Mouse (Mus musculus): ENCODE data around the gene Grm1.
"Not testable (repeated sequence)": the region's sequence is repeated elsewhere in the genome, so short reads cannot be mapped to it uniquely, and the experiment has no call there.

The Grm1 gene

DNA sequence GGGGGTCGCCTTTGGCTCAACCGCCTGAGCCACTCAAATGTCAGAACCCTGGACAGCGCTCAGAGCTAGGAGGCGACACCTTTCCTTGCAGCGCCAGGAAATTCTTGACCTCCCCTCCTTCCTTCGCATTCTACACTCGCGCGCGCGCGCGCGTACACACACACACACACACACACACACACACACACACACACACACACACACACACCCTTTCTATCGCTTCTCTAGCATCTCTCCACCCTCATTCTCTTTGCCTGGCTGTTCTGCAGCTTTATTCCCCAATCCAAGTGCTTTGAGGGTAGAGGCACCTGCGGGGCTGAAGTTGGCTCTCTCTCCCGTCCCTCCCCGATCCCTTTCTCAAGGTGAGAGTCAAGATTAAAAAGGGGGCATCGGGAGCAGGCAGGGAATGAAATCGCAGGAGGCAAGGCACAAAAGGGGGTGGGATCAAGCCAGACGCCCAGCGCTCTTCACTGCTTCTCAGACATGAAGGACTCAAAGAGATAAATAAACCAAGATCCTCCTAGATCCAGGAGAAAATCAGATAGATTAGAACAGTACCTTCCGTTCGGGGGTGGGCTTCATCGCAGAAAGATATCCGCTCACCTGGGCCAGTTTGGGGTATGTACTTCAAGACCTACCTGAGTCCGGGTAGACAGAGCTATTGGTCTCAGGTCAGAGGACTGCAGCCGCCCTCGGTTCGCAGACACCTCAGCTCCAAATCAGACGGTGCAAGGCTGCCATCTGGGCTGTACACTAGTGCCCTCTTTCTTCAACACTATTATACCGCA is at the start of gene Grm1:
TSS of gene Grm1 (minus strand) at position 746 of the 788 bp plus-strand sequence.
- peak; percentile 73 for DNase-seq (ENCODE audit: low read depth, low spot score)

DNA sequence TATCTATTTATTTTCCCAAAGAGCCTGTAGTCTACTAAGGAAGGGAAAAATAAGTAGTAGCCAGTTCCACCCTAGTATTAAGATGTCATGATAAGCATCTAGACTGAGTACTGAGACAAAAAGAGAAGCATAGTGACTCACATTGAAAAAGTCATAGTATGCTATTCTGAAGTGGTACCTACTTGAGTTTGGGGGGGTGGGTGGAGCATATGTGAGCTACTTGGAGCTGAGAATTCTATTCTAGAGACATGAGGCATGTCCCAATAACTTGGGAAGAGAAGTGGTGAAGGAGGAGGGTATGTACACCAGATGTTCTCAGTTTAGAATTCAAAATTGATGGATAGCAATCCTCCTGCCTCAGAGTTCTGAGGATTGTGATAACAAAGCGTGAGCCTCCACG is 39.6 kb upstream of the Grm1 start:
- DNase-seq (ENCODE audit: low read depth, low spot score) = no peak

DNA sequence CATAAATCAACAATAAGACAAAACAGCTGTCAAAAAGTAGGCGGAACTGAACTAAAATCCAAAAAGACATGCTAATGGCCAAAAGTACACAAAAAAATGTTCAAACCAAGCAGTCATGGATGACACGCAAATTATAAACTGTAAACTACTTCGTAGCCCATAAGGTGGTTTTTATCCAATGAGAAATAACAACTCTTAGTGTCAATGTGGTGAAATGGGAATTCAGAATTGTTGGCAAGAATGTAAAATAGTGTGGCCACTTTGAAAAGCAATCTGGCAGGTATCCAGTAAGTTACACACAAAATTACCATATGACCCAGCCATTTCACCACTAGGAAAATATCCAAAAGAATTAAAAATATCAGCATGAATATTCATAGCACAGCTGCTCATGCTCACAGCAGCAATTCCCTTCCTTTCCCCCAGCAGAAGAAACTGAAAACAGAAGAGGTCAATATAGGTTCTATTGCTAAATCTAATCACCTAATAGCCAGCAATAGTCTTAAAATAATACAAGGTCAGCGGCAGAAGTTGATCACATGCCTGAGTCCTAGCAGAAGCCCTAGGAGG is 16.4 kb upstream of the Grm1 start:
- no peak for DNase-seq (ENCODE audit: low read depth, low spot score)

DNA sequence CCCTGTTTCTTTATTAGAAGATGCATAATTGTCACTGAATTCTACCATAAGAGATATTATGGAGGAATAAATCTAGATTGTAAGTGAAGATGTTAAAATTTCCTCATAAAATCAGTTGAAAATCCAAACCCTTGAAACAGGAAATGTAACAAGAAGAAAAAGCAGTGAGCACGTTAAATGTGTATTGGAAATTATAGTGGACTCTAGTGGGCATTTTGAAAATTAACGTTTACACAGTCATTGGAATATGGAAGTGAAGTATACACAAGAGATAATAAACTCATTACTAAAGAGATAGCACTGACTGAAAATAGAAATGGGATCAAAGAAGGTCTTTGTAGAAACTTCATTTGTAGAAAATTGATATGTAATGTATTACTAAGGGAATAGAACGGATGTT is 4.2 kb upstream of the Grm1 start:
- no peak for DNase-seq (ENCODE audit: low read depth, low spot score)

DNA sequence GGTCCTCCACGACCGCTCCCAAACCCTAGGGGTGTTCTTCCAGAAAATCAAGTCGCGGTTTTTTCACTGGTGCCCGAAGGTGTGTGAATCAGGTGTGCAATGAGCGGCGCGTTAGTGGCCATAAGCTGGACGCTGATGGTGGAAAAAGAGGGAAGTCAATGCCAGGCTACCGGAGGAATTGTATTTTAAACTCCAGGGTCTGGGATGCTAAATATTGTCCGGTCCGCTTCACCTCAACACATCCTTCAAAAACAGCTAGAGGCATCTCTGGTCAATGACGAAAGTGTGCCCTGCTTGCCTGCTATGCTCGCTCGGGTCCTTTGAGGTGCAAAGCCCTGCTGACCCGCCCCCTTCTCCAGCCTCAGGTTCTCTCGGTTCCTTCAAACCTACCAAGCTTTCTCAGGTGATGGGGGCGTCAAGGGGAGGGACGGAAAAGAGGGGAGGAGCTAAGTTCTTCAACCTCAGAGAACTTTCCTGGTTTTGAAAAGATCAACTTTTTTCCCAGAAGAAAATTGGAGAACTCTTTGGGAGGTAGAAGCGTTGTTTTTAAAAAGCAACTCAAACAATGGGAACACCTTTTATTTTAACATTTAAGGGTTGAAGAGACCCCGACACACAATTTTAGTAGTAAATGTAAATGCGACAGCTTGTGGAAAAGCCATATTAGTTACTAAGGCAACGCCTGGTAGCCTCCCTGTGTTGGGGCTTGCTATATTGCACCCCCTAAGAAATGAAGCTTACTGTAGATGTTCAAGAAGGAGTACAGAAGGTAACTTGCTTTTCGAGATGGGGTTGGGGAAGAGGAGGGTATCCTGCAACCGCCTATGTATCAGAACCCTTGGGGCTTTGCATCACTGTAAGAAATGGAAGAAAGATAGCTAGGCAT is 1.2 kb downstream of the Grm1 start:
- peak; percentile 5 for DNase-seq (ENCODE audit: low read depth, low spot score)

DNA sequence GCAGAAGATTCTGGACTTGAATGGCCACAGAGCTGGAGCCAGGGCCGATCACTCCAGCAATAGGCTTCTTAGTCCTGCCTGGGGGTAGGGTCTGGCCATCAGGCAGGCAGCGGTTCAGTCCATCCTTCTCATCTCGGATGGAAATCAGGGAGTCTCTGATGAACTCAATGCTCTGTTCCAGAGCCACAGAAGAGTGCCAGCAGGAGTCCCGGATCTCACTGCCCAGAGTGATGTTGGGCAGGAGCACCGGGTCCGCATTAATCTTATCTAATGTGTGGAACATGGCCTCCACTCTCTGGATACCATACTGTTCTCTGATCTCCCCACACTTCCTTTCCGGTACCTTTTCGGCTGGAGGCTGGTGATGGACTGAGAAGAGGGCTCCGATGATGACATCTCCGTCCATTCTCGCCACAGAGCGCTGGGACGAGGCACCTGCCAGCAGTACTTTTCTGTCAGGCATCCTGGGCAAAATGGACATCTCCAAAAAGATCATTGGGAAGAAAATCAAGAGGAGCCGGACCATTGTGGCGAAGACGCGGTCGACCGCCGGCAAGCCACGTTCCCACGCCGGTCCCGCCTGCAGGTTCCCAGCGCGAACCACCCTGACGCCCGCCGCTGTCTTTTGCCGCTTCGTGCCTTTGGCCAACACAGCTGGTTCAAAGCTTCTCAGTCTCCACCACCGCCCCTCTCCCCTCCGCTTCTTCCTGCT is 2.0 kb downstream of the Grm1 start:
- peak; percentile 4 for DNase-seq (ENCODE audit: low read depth, low spot score)

DNA sequence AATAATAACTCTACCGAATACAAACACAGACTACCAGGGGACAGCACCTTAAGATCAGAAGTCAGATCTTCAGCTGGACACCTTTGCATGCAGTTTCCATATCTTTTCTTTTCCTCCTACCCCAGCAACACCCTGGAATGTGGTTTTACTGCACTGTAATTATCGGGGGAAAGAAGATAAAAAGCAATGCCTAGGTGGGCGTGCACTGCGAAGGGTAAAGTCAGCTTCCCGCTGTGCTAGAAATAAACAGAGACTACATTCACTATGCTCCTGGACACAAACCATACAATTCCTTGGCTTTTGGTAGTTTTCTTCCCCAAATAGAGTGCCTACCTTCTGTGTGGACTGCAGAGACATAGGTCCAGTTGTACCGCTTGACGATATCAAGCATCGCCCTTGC is 2.6 kb downstream of the Grm1 start:
- DNase-seq (ENCODE audit: low read depth, low spot score) = peak; percentile 5

DNA sequence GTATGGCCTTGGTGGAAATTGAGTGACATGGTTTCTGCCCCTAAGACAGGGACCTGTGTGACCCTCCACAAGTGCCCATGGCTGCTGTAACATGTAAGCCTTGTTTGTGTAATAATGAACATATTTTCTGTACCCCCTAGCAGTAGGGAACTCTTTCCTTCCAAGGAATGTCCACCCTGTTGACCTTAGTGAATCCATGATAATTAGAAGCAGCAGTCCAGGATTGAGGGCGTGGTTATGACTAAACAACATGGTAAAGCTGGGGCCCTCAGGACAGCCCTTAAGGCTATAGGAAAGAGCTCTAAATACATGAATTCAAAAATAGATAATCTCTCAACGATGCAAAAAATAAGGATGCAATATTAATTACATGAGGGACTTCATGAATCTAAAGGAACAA is 17.0 kb downstream of the Grm1 start:
- no peak for DNase-seq (ENCODE audit: low read depth, low spot score)

DNA sequence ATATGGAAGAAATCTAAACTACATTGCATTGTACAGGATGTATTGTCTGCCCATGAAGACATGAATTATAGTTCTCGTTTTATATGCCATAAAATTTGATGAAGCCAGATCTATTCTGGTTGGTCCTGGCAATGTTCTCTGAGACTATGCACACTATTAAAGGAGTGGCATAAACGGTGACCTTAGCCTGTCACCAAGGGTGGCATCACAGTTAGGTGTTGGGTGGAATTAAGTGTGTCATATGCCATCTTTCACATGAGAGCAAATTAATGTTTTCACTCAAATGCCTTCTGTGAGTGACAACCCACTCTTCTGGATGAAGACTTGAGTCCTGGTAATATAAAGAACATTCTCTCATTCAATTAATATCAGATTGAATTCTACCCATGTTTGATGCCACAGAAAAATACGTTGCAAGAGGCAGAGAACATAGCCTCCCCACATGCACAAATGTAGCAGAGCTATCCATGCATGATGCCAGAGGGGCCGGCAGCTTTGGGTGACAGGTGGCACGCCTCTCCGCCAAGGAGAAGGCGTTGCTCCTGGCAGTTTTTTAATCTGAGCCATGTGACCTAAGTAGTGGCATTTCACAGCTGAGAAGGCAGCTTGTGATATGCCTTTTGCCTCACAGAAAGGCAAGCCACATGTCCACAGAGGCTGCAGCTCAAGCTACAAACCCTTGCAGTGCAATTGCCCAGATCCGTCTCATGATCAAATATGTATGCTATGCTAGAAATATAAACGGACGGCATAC is 20.7 kb downstream of the Grm1 start:
- DNase-seq (ENCODE audit: low read depth, low spot score) = no peak

DNA sequence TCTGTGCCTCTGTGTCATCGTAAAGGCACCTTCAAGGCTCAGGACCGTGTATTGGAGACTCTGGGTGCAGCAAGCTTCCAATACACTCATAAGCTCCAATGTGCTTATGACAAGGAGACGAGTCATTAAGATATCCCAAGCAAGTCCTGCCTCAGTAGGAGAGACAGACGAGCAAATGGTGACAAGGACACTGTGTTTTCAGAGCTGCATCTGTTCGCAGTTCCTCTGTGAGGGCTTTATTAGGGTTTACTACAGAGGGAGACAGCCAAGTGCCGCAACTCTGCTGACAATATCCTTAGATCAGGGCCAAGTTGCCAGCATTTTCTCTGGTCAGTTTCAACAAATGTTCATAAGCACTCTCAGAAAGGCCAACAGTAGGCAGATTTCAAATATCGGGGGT is 32.8 kb downstream of the Grm1 start:
- DNase-seq (ENCODE audit: low read depth, low spot score) = no peak

DNA sequence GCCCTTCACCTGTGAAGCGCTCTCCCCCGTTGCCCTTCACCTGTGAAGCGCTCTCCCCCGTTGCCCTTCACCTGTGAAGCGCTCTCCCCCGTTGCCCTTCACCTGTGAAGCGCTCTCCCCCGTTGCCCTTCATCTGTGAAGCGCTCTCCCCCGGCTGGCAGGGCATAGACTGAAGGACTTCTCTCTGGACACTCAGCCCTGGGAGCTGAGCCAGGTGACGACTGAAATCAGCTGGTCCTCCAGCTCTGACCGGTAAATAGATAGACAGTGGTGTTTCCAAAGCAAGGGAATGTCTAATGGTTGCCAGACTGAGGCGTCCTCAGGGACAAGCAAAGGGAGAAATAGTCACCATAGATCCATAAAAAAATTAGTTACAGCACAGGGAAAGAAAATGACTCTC is 36.7 kb downstream of the Grm1 start:
- DNase-seq (ENCODE audit: low read depth, low spot score) = not testable (repeated sequence)

DNA sequence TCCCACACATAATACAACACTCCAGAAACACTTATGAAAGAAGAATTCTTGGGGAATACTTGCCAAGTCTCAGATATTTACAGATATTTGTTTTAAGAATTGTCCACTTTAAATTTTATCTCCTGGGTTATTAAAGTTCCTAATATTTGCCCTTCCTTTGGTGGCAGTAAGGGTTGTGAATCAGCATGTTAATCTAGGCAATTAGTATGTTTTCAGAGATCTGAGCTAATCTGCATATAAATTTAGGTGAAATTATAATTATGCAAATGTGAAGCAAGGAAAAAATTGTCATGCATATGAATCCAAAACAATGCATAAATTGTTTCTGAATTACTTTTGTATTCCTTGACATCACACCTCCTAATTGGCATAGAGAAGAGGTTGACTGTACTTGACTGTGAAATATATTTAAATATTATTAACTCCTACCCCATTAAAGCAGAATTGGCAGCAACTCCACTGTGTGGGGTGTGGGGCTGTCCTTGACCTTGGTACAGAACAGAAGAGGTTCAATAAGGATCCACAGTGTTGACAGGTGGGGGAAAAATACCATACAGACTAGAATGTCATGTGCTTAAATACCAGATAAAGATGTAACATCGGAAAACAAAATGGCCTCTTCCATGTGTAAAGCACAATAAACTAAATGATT is 37.6 kb downstream of the Grm1 start:
- no peak for DNase-seq (ENCODE audit: low read depth, low spot score)

DNA sequence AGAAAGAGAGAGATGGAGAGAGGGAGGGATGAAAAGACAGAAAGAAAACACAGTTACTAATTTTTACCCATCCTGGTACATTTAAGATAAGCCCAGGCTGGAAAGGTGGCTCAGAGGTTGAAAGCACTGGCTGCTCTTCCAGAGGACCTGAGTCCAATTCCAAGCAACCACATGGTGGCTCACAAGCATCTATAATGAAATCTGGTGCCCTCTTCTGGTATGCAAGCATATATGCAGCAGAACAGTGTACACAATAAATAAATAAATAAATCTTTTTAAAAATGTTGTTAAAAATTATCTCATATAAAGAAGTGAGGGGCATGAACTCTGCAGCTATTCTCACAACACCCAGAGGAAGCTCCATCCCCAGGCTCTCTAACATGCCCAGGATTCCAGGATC is 42.8 kb downstream of the Grm1 start:
- DNase-seq (ENCODE audit: low read depth, low spot score) = peak; percentile 58

DNA sequence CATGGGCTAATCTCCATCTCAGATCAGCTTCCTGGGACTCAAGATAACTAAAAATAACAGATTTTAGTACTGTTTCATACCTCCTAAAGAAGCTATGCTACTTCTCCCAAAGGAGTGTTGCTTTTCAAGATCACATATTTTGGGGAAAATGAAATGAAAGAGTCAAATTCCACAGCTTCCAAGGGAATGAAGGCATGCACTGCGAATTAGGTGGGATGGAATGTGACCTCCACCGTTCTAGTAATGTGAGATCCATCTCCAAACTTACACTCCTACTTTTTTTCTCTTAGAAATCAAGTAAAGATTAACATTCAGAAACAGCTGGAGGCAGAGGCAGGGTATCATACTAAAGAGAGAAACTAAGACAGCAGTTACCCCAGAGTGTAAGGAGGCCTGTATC is 49.9 kb downstream of the Grm1 start:
- DNase-seq (ENCODE audit: low read depth, low spot score) = no peak

DNA sequence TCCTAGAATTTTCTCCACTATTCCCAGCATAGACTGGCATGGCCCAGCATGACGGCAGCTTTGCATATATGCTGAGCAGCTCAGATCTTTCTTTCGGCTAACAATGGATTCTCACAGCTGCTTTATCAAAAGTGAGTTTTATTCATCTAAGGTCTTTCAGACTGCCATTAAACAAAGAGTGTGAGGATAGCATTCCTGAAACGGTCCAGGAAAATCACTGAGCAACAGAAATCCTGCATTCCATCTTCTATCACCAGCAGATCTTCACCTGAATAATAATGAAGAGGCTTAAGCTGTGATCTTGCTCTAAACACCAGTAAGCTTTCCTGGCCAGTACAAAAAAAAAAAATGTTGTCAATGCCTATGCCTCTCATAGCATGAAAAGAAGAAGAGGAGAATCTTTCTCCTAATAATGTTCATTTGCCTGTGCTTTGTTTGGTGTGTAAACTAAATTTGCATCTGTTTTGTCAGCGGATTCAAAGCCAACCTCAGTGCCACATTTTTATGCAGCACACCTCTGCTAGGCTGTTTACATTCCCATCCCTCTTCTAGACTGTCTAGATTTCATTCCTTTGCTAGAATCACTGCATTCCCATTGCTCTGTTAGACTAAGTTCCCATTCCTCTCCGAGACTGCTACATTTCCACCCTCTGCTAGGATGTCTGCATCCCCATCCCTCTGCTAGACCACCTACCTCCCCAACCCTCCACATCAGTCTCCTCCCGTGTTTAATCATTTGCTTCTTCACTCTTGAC is 56.2 kb downstream of the Grm1 start:
- DNase-seq (ENCODE audit: low read depth, low spot score) = peak; percentile 54

DNA sequence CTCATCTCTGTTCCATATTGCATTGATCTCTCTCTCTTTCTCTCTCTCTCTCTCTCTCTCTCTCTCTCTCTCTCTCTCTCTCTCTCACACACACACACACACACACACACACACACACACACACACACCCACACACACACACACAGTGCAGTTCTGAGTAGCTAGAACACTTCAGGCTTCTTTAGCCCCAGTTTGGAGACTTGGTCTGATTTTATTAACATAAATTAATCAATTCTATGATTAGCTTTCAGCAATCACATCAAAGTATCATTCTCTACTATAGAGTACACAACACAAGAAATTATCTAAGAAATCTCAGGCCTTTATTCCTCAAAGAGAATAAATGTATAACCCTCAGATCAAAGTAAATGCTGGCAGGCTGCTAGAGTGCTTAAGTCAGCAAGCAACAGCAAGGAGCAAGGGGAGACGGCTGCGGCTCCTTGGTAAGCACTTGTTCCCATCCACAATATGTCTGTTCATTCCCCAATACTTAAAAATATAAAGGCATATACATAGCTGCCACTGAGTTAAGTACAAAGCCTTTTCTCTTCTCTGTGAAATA is 63.1 kb downstream of the Grm1 start:
- no peak for DNase-seq (ENCODE audit: low read depth, low spot score)

DNA sequence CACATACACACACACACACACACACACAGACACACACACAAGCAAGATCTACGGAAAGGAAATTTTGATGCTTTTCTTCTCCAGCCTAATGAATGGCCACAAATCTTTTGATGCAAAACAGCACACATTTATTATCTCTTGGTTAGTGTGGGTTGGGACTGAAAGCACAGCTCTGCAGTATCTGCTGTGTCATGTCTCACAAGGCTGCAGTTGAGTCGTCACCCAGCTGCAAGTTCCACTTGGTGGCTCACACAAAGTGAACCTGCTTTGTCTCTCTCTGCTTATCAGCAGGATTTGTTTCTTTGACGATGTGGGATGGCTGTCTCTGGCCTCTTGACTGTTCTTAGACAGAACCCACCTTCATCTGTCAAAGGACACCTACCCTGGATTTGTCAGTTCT is 68.5 kb downstream of the Grm1 start:
- no peak for DNase-seq (ENCODE audit: low read depth, low spot score)

DNA sequence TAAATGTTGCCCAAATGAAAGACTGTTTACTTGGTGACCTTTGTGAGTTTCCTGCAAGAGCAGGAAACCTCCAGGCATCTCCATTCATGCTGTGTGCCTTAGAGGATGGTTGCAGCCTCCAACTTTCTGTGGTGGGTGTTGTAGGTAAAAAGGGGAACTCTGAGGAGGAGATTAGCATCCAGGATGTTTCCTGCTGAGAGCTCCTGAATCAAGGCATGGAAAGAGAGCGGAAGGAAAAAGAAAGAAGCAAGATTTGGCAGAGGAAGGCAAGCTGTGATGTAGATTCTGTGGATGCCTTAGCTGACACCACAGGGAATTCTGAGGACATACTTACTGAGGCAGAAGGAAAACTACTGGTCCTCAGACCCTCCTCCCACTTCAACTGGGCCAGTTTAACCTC is 85.4 kb downstream of the Grm1 start:
- DNase-seq (ENCODE audit: low read depth, low spot score) = peak; percentile 99

DNA sequence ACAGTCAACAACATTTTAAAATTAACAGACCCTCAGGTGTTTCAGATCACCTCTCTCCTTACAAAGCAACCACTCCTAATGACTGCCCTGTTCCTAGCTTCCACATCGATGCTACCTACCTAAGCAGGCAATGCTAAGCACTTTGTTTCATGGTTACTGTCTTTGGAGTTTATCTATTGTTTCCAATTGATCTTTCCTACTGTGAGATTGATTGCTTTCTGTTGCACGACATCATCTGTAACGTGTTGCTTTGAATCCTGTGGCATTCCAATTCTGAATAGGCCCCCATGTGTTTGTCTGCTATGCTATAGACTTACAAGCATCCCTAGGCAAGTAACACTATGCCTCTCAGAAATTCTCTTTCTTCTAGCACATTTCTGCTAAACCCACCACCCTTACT is 90.4 kb downstream of the Grm1 start:
- DNase-seq (ENCODE audit: low read depth, low spot score) = peak; percentile 87

DNA sequence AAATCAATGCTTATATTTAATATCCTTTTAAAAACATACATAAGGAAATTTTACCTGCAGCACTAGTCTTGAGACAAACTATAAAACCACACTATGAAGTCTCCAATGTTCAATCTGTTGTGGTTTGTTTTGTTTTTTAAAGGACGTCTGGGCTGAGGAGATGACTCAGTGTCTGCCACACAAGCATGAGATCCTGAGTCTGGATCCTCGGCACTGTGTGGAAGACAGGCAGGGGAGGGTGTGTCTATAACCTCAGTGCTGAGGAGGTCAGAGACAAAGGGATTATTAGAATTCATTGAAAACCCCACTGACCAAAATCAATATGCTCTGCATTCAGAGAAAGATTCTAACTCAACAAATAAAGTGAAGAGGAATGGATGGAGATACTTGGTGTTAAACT is 110.8 kb downstream of the Grm1 start:
- DNase-seq (ENCODE audit: low read depth, low spot score) = no peak

Measured in R1 (cell line).